Mouse (Mus musculus): Measurements from ENCODE around the gene Gm20708. TPM values are rescaled to one million over a fixed set of nuclear protein-coding genes. Genes with fewer than 3 reads are reported as not detected.

Gene Gm20708
- polyA plus RNA-seq, 1 experiment = 12.3 TPM

GRCm38 (mm10) chr11:117880336-117880976, 71.0 kb downstream of the Gm20708 start:
- no peak overlapping the region for H3K4me3 ChIP-seq (replicated peaks; ENCODE audit: control insufficient read depth, low read depth, low read length)
- TF ChIP-seq CTCF (IDR thresholded peaks at IDR 0.05; ENCODE audit: control insufficient read depth, insufficient read depth, low read length) = no peak
- TF ChIP-seq POLR2A (IDR thresholded peaks at IDR 0.05; ENCODE audit: borderline replicate concordance, control insufficient read depth, low read depth, low read length) = no peak
- H3K4me1 ChIP-seq (ENCODE audit: control insufficient read depth, insufficient read depth, low read length) = peaks cover 11% of the 10 kb centered on the region
- WGBS = 79% methylated on average over 9 of the region's 9 CpGs
- peak overlapping the region; percentile 4; the same call in 1 of the 2 replicates for H3K27ac ChIP-seq (ENCODE audit: control insufficient read depth, insufficient read depth, low read depth, low read length, poor library complexity)

GRCm38 (mm10) chr11:117880977-117881358, 71.5 kb downstream of the Gm20708 start:
- Histone ChIP-seq H3K4me3 (replicated peaks; ENCODE audit: control insufficient read depth, low read depth, low read length) (no peak overlapping the region), H3K4me1 (ENCODE audit: control insufficient read depth, insufficient read depth, low read length) (peaks cover 11% of the 10 kb centered on the region), H3K27ac (ENCODE audit: control insufficient read depth, insufficient read depth, low read depth, low read length, poor library complexity) (peak overlapping the region; percentile 4; the same call in 1 of the 2 replicates)
- WGBS = 75% methylated on average over 6 of the region's 6 CpGs
- TF ChIP-seq POLR2A (IDR thresholded peaks at IDR 0.05; ENCODE audit: borderline replicate concordance, control insufficient read depth, low read depth, low read length) (no peak), CTCF (IDR thresholded peaks at IDR 0.05; ENCODE audit: control insufficient read depth, insufficient read depth, low read length) (no peak)

- Histone ChIP-seq H3K4me3 (replicated peaks; ENCODE audit: control insufficient read depth, low read depth, low read length) (no peak overlapping the region), H3K27ac (ENCODE audit: control insufficient read depth, insufficient read depth, low read depth, low read length, poor library complexity) (no peak overlapping the region), H3K4me1 (ENCODE audit: control insufficient read depth, insufficient read depth, low read length) (peaks cover 11% of the 10 kb centered on the region)
- TF ChIP-seq CTCF (IDR thresholded peaks at IDR 0.05; ENCODE audit: control insufficient read depth, insufficient read depth, low read length) = no peak
- TF ChIP-seq POLR2A (IDR thresholded peaks at IDR 0.05; ENCODE audit: borderline replicate concordance, control insufficient read depth, low read depth, low read length) = no peak
- 2% methylated on average over 8 of the region's 8 CpGs for WGBS
These were observed 72.3 kb downstream of the Gm20708 start for GRCm38 (mm10) chr11:117881787-117882186.

GRCm38 (mm10) chr11:117882208-117882607, 72.7 kb downstream of the Gm20708 start:
- WGBS = 72% methylated on average over 1 of the region's 1 CpGs
- H3K4me3 ChIP-seq (replicated peaks; ENCODE audit: control insufficient read depth, low read depth, low read length) = no peak overlapping the region
- H3K27ac ChIP-seq (ENCODE audit: control insufficient read depth, insufficient read depth, low read depth, low read length, poor library complexity) = no peak overlapping the region
- TF ChIP-seq POLR2A (IDR thresholded peaks at IDR 0.05; ENCODE audit: borderline replicate concordance, control insufficient read depth, low read depth, low read length) = no peak
- TF ChIP-seq CTCF (IDR thresholded peaks at IDR 0.05; ENCODE audit: control insufficient read depth, insufficient read depth, low read length) = no peak
- H3K4me1 ChIP-seq (ENCODE audit: control insufficient read depth, insufficient read depth, low read length) = peaks cover 11% of the 10 kb centered on the region

- TF ChIP-seq POLR2A (IDR thresholded peaks at IDR 0.05; ENCODE audit: borderline replicate concordance, control insufficient read depth, low read depth, low read length) (no peak), CTCF (IDR thresholded peaks at IDR 0.05; ENCODE audit: control insufficient read depth, insufficient read depth, low read length) (no peak)
- Histone ChIP-seq H3K4me1 (ENCODE audit: control insufficient read depth, insufficient read depth, low read length) (peaks cover under 1% of the 10 kb centered on the region), H3K27ac (ENCODE audit: control insufficient read depth, insufficient read depth, low read depth, low read length, poor library complexity) (no peak overlapping the region), H3K4me3 (replicated peaks; ENCODE audit: control insufficient read depth, low read depth, low read length) (no peak overlapping the region)
- 28% methylated on average over 5 of the region's 5 CpGs for WGBS
These were observed 76.5 kb downstream of the Gm20708 start for GRCm38 (mm10) chr11:117886000-117886399.

- WGBS = 87% methylated on average over 20 of the region's 20 CpGs
- Histone ChIP-seq H3K27ac (ENCODE audit: control insufficient read depth, insufficient read depth, low read depth, low read length, poor library complexity) (no peak overlapping the region), H3K4me1 (ENCODE audit: control insufficient read depth, insufficient read depth, low read length) (no peaks in the 10 kb centered on the region), H3K4me3 (replicated peaks; ENCODE audit: control insufficient read depth, low read depth, low read length) (no peak overlapping the region)
- no peak for TF ChIP-seq POLR2A (IDR thresholded peaks at IDR 0.05; ENCODE audit: borderline replicate concordance, control insufficient read depth, low read depth, low read length)
- TF ChIP-seq CTCF (IDR thresholded peaks at IDR 0.05; ENCODE audit: control insufficient read depth, insufficient read depth, low read length) = no peak
These were observed 78.8 kb downstream of the Gm20708 start for GRCm38 (mm10) chr11:117888168-117888852.

- WGBS = 74% methylated on average over 33 of the region's 33 CpGs
- Histone ChIP-seq H3K4me3 (replicated peaks; ENCODE audit: control insufficient read depth, low read depth, low read length) (no peak overlapping the region), H3K27ac (ENCODE audit: control insufficient read depth, insufficient read depth, low read depth, low read length, poor library complexity) (no peak overlapping the region), H3K4me1 (ENCODE audit: control insufficient read depth, insufficient read depth, low read length) (no peaks in the 10 kb centered on the region)
- no peak for TF ChIP-seq CTCF (IDR thresholded peaks at IDR 0.05; ENCODE audit: control insufficient read depth, insufficient read depth, low read length)
- TF ChIP-seq POLR2A (IDR thresholded peaks at IDR 0.05; ENCODE audit: borderline replicate concordance, control insufficient read depth, low read depth, low read length) = no peak
These were observed 79.7 kb downstream of the Gm20708 start for GRCm38 (mm10) chr11:117888853-117889822.

Other genes starting within 250 kb of the Gm20708 start
- 14.5 and 19.5 TPM in 2 replicates for gene Tnrc6c, start 155.4 kb upstream of the Gm20708 start, polyA plus RNA-seq (2011; ENCODE audit: insufficient read depth, insufficient read length, low replicate concordance, missing spikeins)
- 32.6 and 51.1 TPM in 2 replicates for gene Tmc8, start 27.6 kb upstream of the Gm20708 start, polyA plus RNA-seq (2011; ENCODE audit: insufficient read depth, insufficient read length, low replicate concordance, missing spikeins)
- 129 and 194 TPM in 2 replicates for gene Tmc6, start 27.5 kb upstream of the Gm20708 start, polyA plus RNA-seq (2011; ENCODE audit: insufficient read depth, insufficient read length, low replicate concordance, missing spikeins)
- 13.5 and 16.7 TPM in 2 replicates for gene 6030468B19Rik, start 12.0 kb upstream of the Gm20708 start, polyA plus RNA-seq (2011; ENCODE audit: insufficient read depth, insufficient read length, low replicate concordance, missing spikeins)
- 56.0 and 120 TPM in 2 replicates for gene Syngr2, start within 50 bp of the Gm20708 start, polyA plus RNA-seq (2011; ENCODE audit: insufficient read depth, insufficient read length, low replicate concordance, missing spikeins)
- gene Afmid, start 16.3 kb downstream of the Gm20708 start, polyA plus RNA-seq (2011; ENCODE audit: insufficient read depth, insufficient read length, low replicate concordance, missing spikeins) = 16.9 and 21.8 TPM in 2 replicates
- gene Tk1, start 16.4 kb downstream of the Gm20708 start, polyA plus RNA-seq (2011; ENCODE audit: insufficient read depth, insufficient read length, low replicate concordance, missing spikeins) = 145 and 156 TPM in 2 replicates
- 390 and 403 TPM in 2 replicates for gene Birc5, start 39.6 kb downstream of the Gm20708 start, polyA plus RNA-seq (2011; ENCODE audit: insufficient read depth, insufficient read length, low replicate concordance, missing spikeins)
- gene Tmem235, start 51.1 kb downstream of the Gm20708 start, polyA plus RNA-seq (2011; ENCODE audit: insufficient read depth, insufficient read length, low replicate concordance, missing spikeins) = not detected in 2 replicates
- 2.8 and 3.2 TPM in 2 replicates for gene Tha1, start 63.8 kb downstream of the Gm20708 start, polyA plus RNA-seq (2011; ENCODE audit: insufficient read depth, insufficient read length, low replicate concordance, missing spikeins)
- gene Socs3, start 160.4 kb downstream of the Gm20708 start, polyA plus RNA-seq (2011; ENCODE audit: insufficient read depth, insufficient read length, low replicate concordance, missing spikeins) = 3.4 and 9.6 TPM in 2 replicates
- gene Pgs1, start 176.6 kb downstream of the Gm20708 start, polyA plus RNA-seq (2011; ENCODE audit: insufficient read depth, insufficient read length, low replicate concordance, missing spikeins) = 27.1 and 67.5 TPM in 2 replicates

All from bone marrow, adult 2 months (tissue).